ENCODE assay signal across 9 mouse cellular contexts in the genomic region with DNA sequence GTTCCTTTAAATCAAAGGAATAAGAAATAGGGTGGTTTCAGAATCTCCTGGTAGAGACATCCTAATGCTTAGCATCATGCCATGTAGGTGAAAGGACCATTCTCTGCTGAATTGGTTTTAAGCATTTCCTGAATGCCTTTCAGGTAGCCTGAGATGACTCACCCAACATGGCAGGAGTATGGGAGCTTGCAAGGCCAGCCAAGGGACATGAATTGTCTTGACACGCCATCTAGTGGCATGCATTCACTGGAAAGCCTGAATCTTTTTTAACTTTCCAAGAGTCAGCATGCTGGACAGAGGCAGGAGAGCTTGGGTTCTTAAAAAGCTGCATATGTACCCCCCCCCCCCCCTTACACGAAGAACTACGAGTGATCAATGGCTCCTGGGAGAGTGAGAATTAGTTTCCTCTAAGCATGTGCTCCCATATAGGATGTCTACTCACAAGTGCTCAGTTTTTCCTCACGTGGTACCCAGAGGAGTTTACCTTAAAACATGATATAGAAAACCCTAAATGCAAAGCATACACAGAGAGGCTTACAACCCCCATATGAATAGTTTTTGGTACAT. TPM values are rescaled to one million over a fixed set of nuclear protein-coding genes. Genes with fewer than 3 reads are reported as not detected.
DNase-seq lines count a peak whose midpoint lies in the region; ATAC-seq and TF ChIP-seq lines count a peak whose summit lies in the region.
"Had no signal": no experiment of that assay in that cellular context is flagged by ENCODE, and none has a peak within 500 bp of the region (broad histone marks: within the 10 kb centered on the region; RNA-seq: fewer than 3 reads in every experiment).

No protein-coding gene starts in this region.

- peak; percentile 35 to 43 for DNase-seq in urinary bladder, postnatal 36 days (ENCODE audit: low spot score in 2 of 2)
- DNase-seq in urinary bladder, adult 2 months (ENCODE audit: low spot score) = no peak
- DNase-seq in cerebellum, adult 2 months = peak; percentile 55 to 68
- peak; percentile 78 for DNase-seq in forebrain, postnatal 0 days
- DNase-seq in liver, postnatal 0 days = peak; percentile 55
- DNase-seq in ovary, adult 18-20 months (ENCODE audit: low spot score) = peak; percentile 28
- DNase-seq in MN1 (ENCODE audit: low spot score) = no peak

- 18% methylated on average over 4 of the region's 4 CpGs for WGBS in cerebellum, adult 2 months
- WGBS in forebrain, postnatal 0 days = 11% methylated on average over 4 of the region's 4 CpGs
- WGBS in intestine, postnatal 0 days = 11% methylated on average over 4 of the region's 4 CpGs
- WGBS in liver, postnatal 0 days (ENCODE audit: insufficient replicate concordance) = 20% methylated on average over 4 of the region's 4 CpGs

- no peak overlapping the region for H3K9ac ChIP-seq in forebrain, postnatal 0 days
- H3K9ac ChIP-seq in intestine, postnatal 0 days (ENCODE audit: low read depth, low read length) = no peak overlapping the region
- H3K9ac ChIP-seq in liver, postnatal 0 days (replicated peaks) = no peak overlapping the region

- TF ChIP-seq EP300 in liver, postnatal 0 days (IDR thresholded peaks at IDR 0.05; ENCODE audit: low read depth) = no peak

- peak; percentile 73 for TF ChIP-seq CTCF in cerebellum, adult 2 months (IDR thresholded peaks at IDR 0.05; ENCODE audit: borderline replicate concordance, insufficient read depth, low read depth, low read length)
- TF ChIP-seq CTCF in forebrain, postnatal 0 days (IDR thresholded peaks at IDR 0.05; ENCODE audit: low read depth) = peak; percentile 84
- peak; percentile 78 for TF ChIP-seq CTCF in intestine, postnatal 0 days (IDR thresholded peaks at IDR 0.05; ENCODE audit: low read depth)
- peak; percentile 77 for TF ChIP-seq CTCF in liver, postnatal 0 days (IDR thresholded peaks at IDR 0.05; ENCODE audit: low read depth)

- no peak for TF ChIP-seq POLR2A in cerebellum, adult 2 months (IDR thresholded peaks at IDR 0.05; ENCODE audit: borderline replicate concordance, insufficient read depth, low read length)

- no peak overlapping the region for H3K27ac ChIP-seq in cerebellum, adult 2 months (ENCODE audit: insufficient read depth, low read length)
- H3K27ac ChIP-seq in forebrain, postnatal 0 days (ENCODE audit: low read depth, low read length) = no peak overlapping the region
- H3K27ac ChIP-seq in intestine, postnatal 0 days (ENCODE audit: low read depth, low read length) = no peak overlapping the region
- H3K27ac ChIP-seq in liver, postnatal 0 days (ENCODE audit: low read depth) = no peak overlapping the region

- H3K4me3 ChIP-seq in cerebellum, adult 2 months (replicated peaks; ENCODE audit: insufficient read depth, low read depth, low read length) = no peak overlapping the region
- H3K4me3 ChIP-seq in forebrain, postnatal 0 days (ENCODE audit: low read depth, low read length) = no peak overlapping the region
- H3K4me3 ChIP-seq in intestine, postnatal 0 days (ENCODE audit: low read depth, low read length) = no peak overlapping the region
- H3K4me3 ChIP-seq in liver, postnatal 0 days (ENCODE audit: low read depth, low read length) = no peak overlapping the region
- H3K4me3 ChIP-seq: erythroblast, embryonic 14.5 days had no signal

- no peaks in the 10 kb centered on the region for H3K36me3 ChIP-seq in forebrain, postnatal 0 days (ENCODE audit: insufficient read depth)
- H3K36me3 ChIP-seq in intestine, postnatal 0 days (ENCODE audit: control insufficient read depth, insufficient read depth) = no peaks in the 10 kb centered on the region
- no peaks in the 10 kb centered on the region for H3K36me3 ChIP-seq in liver, postnatal 0 days (replicated peaks; ENCODE audit: insufficient read depth, low read length)

- peak; percentile 40 for ATAC-seq in forebrain, postnatal 0 days
- no peak for ATAC-seq in intestine, postnatal 0 days
- ATAC-seq in liver, postnatal 0 days = peak; percentile 23; the same call in 1 of the 2 replicates

- H3K27me3 ChIP-seq in cerebellum, adult 2 months (ENCODE audit: control insufficient read depth, insufficient read depth, low read length) = no peaks in the 10 kb centered on the region; the same call in 1 of the 2 replicates
- H3K27me3 ChIP-seq in forebrain, postnatal 0 days (ENCODE audit: insufficient read depth, low read length) = no peaks in the 10 kb centered on the region
- no peaks in the 10 kb centered on the region for H3K27me3 ChIP-seq in intestine, postnatal 0 days (replicated peaks; ENCODE audit: control insufficient read depth, insufficient read depth, low read length)
- H3K27me3 ChIP-seq in liver, postnatal 0 days (ENCODE audit: insufficient read depth, low read length) = no peaks in the 10 kb centered on the region

- no peaks in the 10 kb centered on the region for H3K9me3 ChIP-seq in forebrain, postnatal 0 days (ENCODE audit: low read length)
- H3K9me3 ChIP-seq in intestine, postnatal 0 days (ENCODE audit: control insufficient read depth) = no peaks in the 10 kb centered on the region
- H3K9me3 ChIP-seq in liver, postnatal 0 days (ENCODE audit: low read length) = no peaks in the 10 kb centered on the region

- no peak overlapping the region for H3K4me2 ChIP-seq in forebrain, postnatal 0 days (ENCODE audit: low read depth)
- no peak overlapping the region for H3K4me2 ChIP-seq in intestine, postnatal 0 days (replicated peaks; ENCODE audit: low read depth)
- H3K4me2 ChIP-seq in liver, postnatal 0 days (ENCODE audit: low read depth, low read length) = no peak overlapping the region

- H3K4me1 ChIP-seq in cerebellum, adult 2 months (ENCODE audit: control insufficient read depth, insufficient read depth, low read length) = no peaks in the 10 kb centered on the region; the same call in 1 of the 2 replicates
- no peaks in the 10 kb centered on the region for H3K4me1 ChIP-seq in forebrain, postnatal 0 days (ENCODE audit: insufficient read depth)
- no peaks in the 10 kb centered on the region for H3K4me1 ChIP-seq in intestine, postnatal 0 days (replicated peaks; ENCODE audit: control insufficient read depth, insufficient read depth, low read length)
- no peaks in the 10 kb centered on the region for H3K4me1 ChIP-seq in liver, postnatal 0 days (ENCODE audit: insufficient read depth)

RNA-seq across cellular contexts. Expression of a gene that starts 59.7 kb away (rescaled TPM):
- 20.7 and 24.5 TPM in 2 replicates for polyA plus RNA-seq in urinary bladder, adult 2 months (2012; rRNA removed)
- polyA plus RNA-seq in cerebellum, adult 2 months (2012; rRNA removed) = 50.2 and 50.8 TPM in 2 replicates
- 66.3 and 80.6 TPM in 2 replicates for total RNA-seq in forebrain, postnatal 0 days (2014; rRNA removed)
- polyA plus RNA-seq in forebrain, postnatal 0 days (2015; fragmentation: Nextera tagmentation; extraction: Ambion mirVana) = 77.4 and 82.0 TPM in 2 replicates
- 18.1 and 19.4 TPM in 2 replicates for polyA plus RNA-seq in intestine, postnatal 0 days (2015; fragmentation: Nextera tagmentation; extraction: Ambion mirVana)
- polyA plus RNA-seq in liver, postnatal 0 days (2015; fragmentation: Nextera tagmentation; extraction: Ambion mirVana) = 13.5 and 13.7 TPM in 2 replicates

Comparison
In these comparisons a context has a peak if more than half of its experiments do, and no peak if none do; other contexts are left out.
1. DNase-seq: peak in urinary bladder, postnatal 36 days (2 of 2), cerebellum, adult 2 months (2 of 2), forebrain, postnatal 0 days (single experiment), liver, postnatal 0 days (single experiment) and ovary, adult 18-20 months (single experiment); none in urinary bladder, adult 2 months (single experiment) and MN1 (single experiment).
2. Peak in every context shown above with its lines, with median percentiles within 50 percentile points of each other: CTCF ChIP-seq.